Comparison of ENCODE assay signal across 21 mouse cellular contexts in genomic region chr5:97809007-97809406, GRCm38 (mm10).
DNase-seq lines count a peak whose midpoint lies in the region; ATAC-seq and TF ChIP-seq lines count a peak whose summit lies in the region.
"Had no signal": no experiment of that assay in that cellular context is flagged by ENCODE, and none has a peak within 500 bp of the region (broad histone marks: within the 10 kb centered on the region; RNA-seq: fewer than 3 reads in every experiment).

No protein-coding gene starts in this region.

- ATAC-seq in heart, embryonic 11.5 days (replicated peaks; ENCODE audit: insufficient number of reproducible peaks, low FRiP score, low TSS enrichment): no peak
- no peak for ATAC-seq in lung, postnatal 0 days
- ATAC-seq: inflammation-experienced regulatory T-cells, adult 6 months had no signal

- TF ChIP-seq CTCF in lung, postnatal 0 days (IDR thresholded peaks at IDR 0.05): no peak
- TF ChIP-seq CTCF in lung, adult 2 months (IDR thresholded peaks at IDR 0.05; ENCODE audit: insufficient read depth, low read length): no peak

- no peaks in the 10 kb centered on the region for H3K4me1 ChIP-seq in heart, embryonic 11.5 days (ENCODE audit: control insufficient read depth, insufficient read depth, low read length)
- H3K4me1 ChIP-seq in lung, postnatal 0 days (ENCODE audit: insufficient read depth, low read depth, low read length): no peaks in the 10 kb centered on the region
- peaks cover 3% of the 10 kb centered on the region; the same call in 1 of the 2 replicates for H3K4me1 ChIP-seq in lung, adult 2 months (ENCODE audit: control insufficient read depth, insufficient read depth, low read length)
- H3K4me1 ChIP-seq: forebrain, embryonic 10.5 days; heart, embryonic 12.5 days; liver, embryonic 13.5 days; midbrain, embryonic 10.5 days had no signal

- H3K4me2 ChIP-seq in heart, embryonic 11.5 days: no peak overlapping the region
- no peak overlapping the region for H3K4me2 ChIP-seq in lung, postnatal 0 days (replicated peaks; ENCODE audit: low read depth, low read length)
- H3K4me2 ChIP-seq: heart, embryonic 12.5 days; liver, embryonic 13.5 days had no signal

- no peak for TF ChIP-seq POLR2A in lung, adult 2 months (IDR thresholded peaks at IDR 0.05; ENCODE audit: borderline replicate concordance, extremely low read depth, low read depth, low read length)

- H3K27ac ChIP-seq in heart, embryonic 11.5 days (ENCODE audit: low read depth, low read length): no peak overlapping the region
- no peak overlapping the region for H3K27ac ChIP-seq in lung, postnatal 0 days (ENCODE audit: low read length)
- H3K27ac ChIP-seq: forebrain, embryonic 10.5 days; liver, embryonic 13.5 days; midbrain, embryonic 10.5 days had no signal

- no peak for TF ChIP-seq EP300 in lung, postnatal 0 days (IDR thresholded peaks at IDR 0.05)

- H3K4me3 ChIP-seq in heart, embryonic 11.5 days (ENCODE audit: low read depth, low read length): no peak overlapping the region
- no peak overlapping the region for H3K4me3 ChIP-seq in lung, postnatal 0 days (ENCODE audit: low read depth, low read length)
- no peak overlapping the region for H3K4me3 ChIP-seq in lung, adult 2 months (replicated peaks; ENCODE audit: extremely low read depth, low read depth, low read length)
- H3K4me3 ChIP-seq: forebrain, embryonic 10.5 days; heart, embryonic 12.5 days; liver, embryonic 13.5 days; midbrain, embryonic 10.5 days had no signal

- WGBS in heart, embryonic 11.5 days (ENCODE audit: insufficient replicate concordance): 35% methylated on average over 2 of the region's 2 CpGs
- WGBS in lung, postnatal 0 days: 33% methylated on average over 2 of the region's 2 CpGs
- WGBS in lung, adult 2 months: 22% methylated on average over 2 of the region's 2 CpGs

- H3K27me3 ChIP-seq in heart, embryonic 11.5 days (ENCODE audit: control insufficient read depth, insufficient read depth, low read length): no peaks in the 10 kb centered on the region
- H3K27me3 ChIP-seq in lung, postnatal 0 days (replicated peaks; ENCODE audit: insufficient read depth, low read length): no peaks in the 10 kb centered on the region
- H3K27me3 ChIP-seq: heart, embryonic 12.5 days; liver, embryonic 13.5 days had no signal

- H3K9me3 ChIP-seq in heart, embryonic 11.5 days (replicated peaks; ENCODE audit: control insufficient read depth, low read length): no peaks in the 10 kb centered on the region
- no peaks in the 10 kb centered on the region for H3K9me3 ChIP-seq in lung, postnatal 0 days (ENCODE audit: low read length)
- H3K9me3 ChIP-seq: forebrain, embryonic 10.5 days; heart, embryonic 12.5 days; liver, embryonic 13.5 days; midbrain, embryonic 10.5 days had no signal

- no peak overlapping the region for H3K9ac ChIP-seq in heart, embryonic 11.5 days (ENCODE audit: low read depth, low read length)
- H3K9ac ChIP-seq in lung, postnatal 0 days (replicated peaks; ENCODE audit: low read depth): no peak overlapping the region
- H3K9ac ChIP-seq: heart, embryonic 12.5 days; liver, embryonic 13.5 days had no signal

- H3K36me3 ChIP-seq in heart, embryonic 11.5 days (ENCODE audit: control insufficient read depth, insufficient read depth, low read length): no peaks in the 10 kb centered on the region
- no peaks in the 10 kb centered on the region for H3K36me3 ChIP-seq in lung, postnatal 0 days (ENCODE audit: insufficient read depth, low read length)
- H3K36me3 ChIP-seq: forebrain, embryonic 10.5 days; heart, embryonic 12.5 days; liver, embryonic 13.5 days; midbrain, embryonic 10.5 days had no signal

- DNase-seq in heart, adult 18-20 months: peak; percentile 14 to 52
- peak; percentile 39 for DNase-seq in kidney, adult 9 months
- DNase-seq in kidney, adult 11 months: no peak
- peak; percentile 20 for DNase-seq in lung, postnatal 0 days (ENCODE audit: low spot score)
- DNase-seq in lung, adult 2 months: no peak
- DNase-seq in cerebellum, adult 18-20 months: no peak
- DNase-seq: adrenal gland, postnatal 36 days; B cell, adult 2 months; cerebellum, adult 11-12 months; cerebellum, postnatal 25 days; embryo, embryonic 11 days; gastrocnemius, postnatal 10 days; left cerebral cortex, postnatal 4 days; liver, embryonic 13.5 days; retina, postnatal 1 day; thymus, adult 2 months had no signal

Comparison
In these comparisons a context has a peak if more than half of its experiments do, and no peak if none do; other contexts are left out.
1. DNase-seq: peak in heart, adult 18-20 months (2 of 2), kidney, adult 9 months (single experiment) and lung, postnatal 0 days (single experiment); none in kidney, adult 11 months (single experiment), lung, adult 2 months (single experiment) and cerebellum, adult 18-20 months (0 of 2).